Mouse (Mus musculus) heart, adult 8-10 months (tissue): ENCODE data around the gene Abca12. TPM values are rescaled to one million over a fixed set of nuclear protein-coding genes. Genes with fewer than 3 reads are reported as not detected.

ENCODE experiments used
- DNase-seq: peaks from one replicate; pipeline ENCODE4 v3.0.0; 2022; ENCODE audit warnings: low spot score
- total RNA-seq, 4 experiments: library from RNA; stranded (reverse); gene quantifications; 2 replicates each; pipeline ENCODE4 v1.2.4; 2022

Abca12 gene
- total RNA-seq, 4 experiments from 2014 or later = 4.1 to 7.2 (median 4.9) TPM

- no peak for DNase-seq
Observed at GRCm38 (mm10) chr1:71338548-71339340, 76.0 kb downstream of the Abca12 start.

- DNase-seq = no peak
Observed at GRCm38 (mm10) chr1:71330349-71330748, 84.4 kb downstream of the Abca12 start.

- DNase-seq = peak; percentile 13
Observed at GRCm38 (mm10) chr1:71312171-71312570, 102.5 kb downstream of the Abca12 start.

- no peak for DNase-seq
Observed at GRCm38 (mm10) chr1:71310614-71311013, 104.1 kb downstream of the Abca12 start.

GRCm38 (mm10) chr1:71307362-71307761 is 107.3 kb downstream of the Abca12 start:
- DNase-seq = peak; percentile 53

- DNase-seq = no peak
Observed at GRCm38 (mm10) chr1:71306196-71306595, 108.5 kb downstream of the Abca12 start.

- no peak for DNase-seq
Observed at GRCm38 (mm10) chr1:71304588-71304987, 110.1 kb downstream of the Abca12 start.

GRCm38 (mm10) chr1:71297021-71297420 is 117.7 kb downstream of the Abca12 start:
- no peak for DNase-seq

- DNase-seq = no peak
Observed at GRCm38 (mm10) chr1:71296585-71296984, 118.1 kb downstream of the Abca12 start.

- no peak for DNase-seq
Observed at GRCm38 (mm10) chr1:71291917-71292316, 122.8 kb downstream of the Abca12 start.

- peak; percentile 33 for DNase-seq
Observed at GRCm38 (mm10) chr1:71289511-71289910, 125.2 kb downstream of the Abca12 start.

- DNase-seq = no peak
Observed at GRCm38 (mm10) chr1:71276940-71277339, 137.8 kb downstream of the Abca12 start.

- DNase-seq = no peak
Observed at GRCm38 (mm10) chr1:71272550-71272949, 142.2 kb downstream of the Abca12 start.

- no peak for DNase-seq
Observed at GRCm38 (mm10) chr1:71272077-71272476, 142.6 kb downstream of the Abca12 start.

- no peak for DNase-seq
Observed at GRCm38 (mm10) chr1:71270083-71270482, 144.6 kb downstream of the Abca12 start.

- no peak for DNase-seq
Observed at GRCm38 (mm10) chr1:71266630-71267029, 148.1 kb downstream of the Abca12 start.

- DNase-seq = no peak
Observed at GRCm38 (mm10) chr1:71263532-71263931, 151.2 kb downstream of the Abca12 start.

- DNase-seq = no peak
Observed at GRCm38 (mm10) chr1:71244647-71245046, 170.1 kb downstream of the Abca12 start.

GRCm38 (mm10) chr1:71241396-71241795 is 173.3 kb downstream of the Abca12 start:
- DNase-seq = no peak

- DNase-seq = no peak
Observed at GRCm38 (mm10) chr1:71239586-71239985, 175.1 kb downstream of the Abca12 start.

- no peak for DNase-seq
Observed at GRCm38 (mm10) chr1:71235335-71235734, 179.4 kb downstream of the Abca12 start.

- peak; percentile 7 for DNase-seq
Observed at GRCm38 (mm10) chr1:71231211-71231610, 183.5 kb downstream of the Abca12 start.

- no peak for DNase-seq
Observed at GRCm38 (mm10) chr1:71203581-71203980, 211.1 kb downstream of the Abca12 start.

- DNase-seq = no peak
Observed at GRCm38 (mm10) chr1:71196191-71196590, 218.5 kb downstream of the Abca12 start.
